ENCODE assay signal across 8 mouse cellular contexts in the genomic region with DNA sequence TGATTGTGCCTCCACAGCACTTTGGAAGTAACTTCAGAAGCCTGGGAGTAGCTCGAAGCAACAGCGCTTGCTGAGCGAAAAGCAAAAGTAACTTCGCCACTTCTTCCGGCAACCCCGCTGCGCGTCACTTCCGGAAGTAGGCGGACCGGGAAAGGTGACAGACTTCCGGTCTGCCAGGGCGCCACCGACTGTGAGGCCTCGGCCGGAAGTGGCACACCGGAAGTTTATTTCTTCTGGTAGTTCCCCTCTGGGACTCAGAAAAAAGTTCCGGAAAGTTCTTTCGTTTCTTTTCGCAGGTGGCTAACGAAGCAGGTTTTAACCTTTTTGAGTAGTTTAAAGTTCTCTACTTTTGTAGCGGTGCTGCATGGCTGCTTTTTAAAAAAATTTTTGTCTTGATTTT. TPM values are rescaled to one million over a fixed set of nuclear protein-coding genes. Genes with fewer than 3 reads are reported as not detected.
DNase-seq lines count a peak whose midpoint lies in the region; ATAC-seq and TF ChIP-seq lines count a peak whose summit lies in the region.

A gene (minus strand): TSS at position 126 of the 400 bp plus-strand sequence.

- H3K27ac ChIP-seq in bone marrow macrophage, adult 2 months (ENCODE audit: insufficient read depth, low read depth, low read length), result peak within 1 kb of the TSS; percentile 95
- H3K27ac ChIP-seq in embryonic fibroblast, embryonic 13.5 days (ENCODE audit: insufficient read depth, low read length), result peak within 1 kb of the TSS; percentile 91
- H3K27ac ChIP-seq in kidney, embryonic 14.5 days (ENCODE audit: low read depth, low read length), result peak within 1 kb of the TSS; percentile 96
- peak within 1 kb of the TSS; percentile 100 for H3K27ac ChIP-seq in limb, embryonic 15.5 days

- peak within 1 kb of the TSS; percentile 63 for H3K4me2 ChIP-seq in kidney, embryonic 14.5 days (replicated peaks; ENCODE audit: low read depth, low read length)
- H3K4me2 ChIP-seq in limb, embryonic 15.5 days, result peak within 1 kb of the TSS; percentile 81

- no peak for TF ChIP-seq POLR2A in bone marrow macrophage, adult 2 months (IDR thresholded peaks at IDR 0.05; ENCODE audit: borderline replicate concordance, low read depth, low read length)
- peak; percentile 59 for TF ChIP-seq POLR2A in embryonic fibroblast, embryonic 13.5 days (IDR thresholded peaks at IDR 0.05; ENCODE audit: low read depth, low read length)

- no peak for TF ChIP-seq CTCF in bone marrow macrophage, adult 2 months (IDR thresholded peaks at IDR 0.05; ENCODE audit: low read depth, low read length)
- TF ChIP-seq CTCF in embryonic fibroblast, embryonic 13.5 days (IDR thresholded peaks at IDR 0.05; ENCODE audit: borderline replicate concordance, insufficient read depth, low read length), result no peak

- H3K36me3 ChIP-seq in kidney, embryonic 14.5 days (ENCODE audit: control insufficient read depth, insufficient read depth, low read length), result peaks cover 27% of the 10 kb centered on the region
- peaks cover 30% of the 10 kb centered on the region for H3K36me3 ChIP-seq in limb, embryonic 15.5 days

- no peaks in the 10 kb centered on the region for H3K4me1 ChIP-seq in bone marrow macrophage, adult 2 months (ENCODE audit: control insufficient read depth, insufficient read depth, low read length)
- H3K4me1 ChIP-seq in embryonic fibroblast, embryonic 13.5 days (ENCODE audit: control insufficient read depth, insufficient read depth, low read length), result no peaks in the 10 kb centered on the region
- no peaks in the 10 kb centered on the region for H3K4me1 ChIP-seq in kidney, embryonic 14.5 days (ENCODE audit: control insufficient read depth, insufficient read depth, low read length)
- H3K4me1 ChIP-seq in limb, embryonic 15.5 days, result peaks cover 10% of the 10 kb centered on the region

- peak; percentile 97 for DNase-seq in A20 (ENCODE audit: low read depth, low spot score)
- peak; percentile 94 to 96 for DNase-seq in heart, adult 9 months (ENCODE audit: low spot score in 2 of 2)
- peak; percentile 87 to 96 for DNase-seq in monocyte, adult 2 months (ENCODE audit: low read depth in 1 of 2, low spot score in 2 of 2)
- DNase-seq in spleen, postnatal 36 days (ENCODE audit: low spot score in 2 of 2), result peak; percentile 98 to 99

- WGBS in kidney, embryonic 14.5 days, result under 1% methylated on average over 22 of the region's 22 CpGs
- WGBS in limb, embryonic 15.5 days, result under 1% methylated on average over 22 of the region's 22 CpGs

- peak within 1 kb of the TSS; percentile 100 for H3K4me3 ChIP-seq in bone marrow macrophage, adult 2 months (ENCODE audit: insufficient read depth, low read length)
- H3K4me3 ChIP-seq in embryonic fibroblast, embryonic 13.5 days (ENCODE audit: insufficient read depth, low read length), result peak within 1 kb of the TSS; percentile 92
- peak within 1 kb of the TSS; percentile 63 for H3K4me3 ChIP-seq in kidney, embryonic 14.5 days (ENCODE audit: low read length)
- H3K4me3 ChIP-seq in limb, embryonic 15.5 days, result peak within 1 kb of the TSS; percentile 97

- H3K27me3 ChIP-seq in kidney, embryonic 14.5 days (ENCODE audit: control insufficient read depth, insufficient read depth, low read length), result no peaks in the 10 kb centered on the region
- H3K27me3 ChIP-seq in limb, embryonic 15.5 days, result no peaks in the 10 kb centered on the region

- no peaks in the 10 kb centered on the region for H3K9me3 ChIP-seq in kidney, embryonic 14.5 days (ENCODE audit: control insufficient read depth, low read length)
- no peaks in the 10 kb centered on the region for H3K9me3 ChIP-seq in limb, embryonic 15.5 days

- peak; percentile 71 for ATAC-seq in kidney, embryonic 14.5 days (ENCODE audit: low FRiP score, low TSS enrichment)
- ATAC-seq in limb, embryonic 15.5 days (ENCODE audit: insufficient number of reproducible peaks, low FRiP score, low TSS enrichment, low read depth), result peak; percentile 77

- H3K9ac ChIP-seq in kidney, embryonic 14.5 days (ENCODE audit: low read depth, low read length), result peak within 1 kb of the TSS; percentile 64; the same call in 1 of the 2 replicates
- peak within 1 kb of the TSS; percentile 67 for H3K9ac ChIP-seq in limb, embryonic 15.5 days

RNA-seq across cellular contexts. Expression of the gene that starts here (rescaled TPM):
- 98.8 and 104 TPM in 2 replicates for polyA plus RNA-seq in bone marrow macrophage, adult 2 months (2012; ENCODE audit: insufficient read depth, insufficient read length, missing spikeins)
- 55.1 and 58.4 TPM in 2 replicates for polyA plus RNA-seq in embryonic fibroblast, embryonic 13.5 days (2011; ENCODE audit: insufficient read length, low read depth, missing spikeins)
- polyA plus RNA-seq in kidney, embryonic 14.5 days (2014; fragmentation: Nextera tagmentation; extraction: Ambion mirVana), result 69.1 and 69.8 TPM in 2 replicates
- 71.9 and 79.8 TPM in 2 replicates for polyA plus RNA-seq in limb, embryonic 15.5 days (2015; fragmentation: Nextera tagmentation; extraction: Ambion mirVana)

Comparison
In these comparisons a context has a peak if more than half of its experiments do, and no peak if none do; other contexts are left out.
1. Peak in every context shown above with its lines: DNase-seq, ATAC-seq, H3K4me3 ChIP-seq and H3K27ac ChIP-seq.